Mouse (Mus musculus) kidney, adult 2 months (tissue): ENCODE measurements around the gene Tmem256.

ENCODE experiments used
- CTCF ChIP-seq: fragments of 200-500 bp; conservative IDR thresholded peaks from 2 replicates; pipeline ENCODE4 v1.5.1; 2011; ENCODE audit warnings: low read depth, mild to moderate bottlenecking, control low read depth, low read length, moderate library complexity, mixed read lengths; ENCODE audit not compliant: insufficient read depth, insufficient read length
- POLR2A ChIP-seq: fragments of 200-500 bp; IDR thresholded peaks from one replicate; pipeline ENCODE4 v1.6.1; 2011; ENCODE audit warnings: low read depth, low read length, control low read depth

- TF ChIP-seq POLR2A (no peak), CTCF (no peak)
Observed at GRCm38 (mm10) chr11:69878952-69879351, 40.6 kb downstream of the Tmem256 start.
